Mouse (Mus musculus): ENCODE results near the gene Mafk. TPM values are rescaled to one million over a fixed set of nuclear protein-coding genes. Genes with fewer than 3 reads are reported as not detected.

The Mafk gene
- polyA plus RNA-seq, 1 experiment from 2014 or later: 18.8 TPM

Small RNAs within 50 kb of the gene (microRNA-seq; reads per million reads assigned to microRNA genes)
- not detected for gene Mir7037

Other genes starting within 250 kb of the Mafk start
- gene Uncx, start 248.0 kb upstream of the Mafk start, polyA plus RNA-seq (2015; fragmentation: Nextera tagmentation; extraction: Ambion mirVana): 43.5 and 48.8 TPM in 2 replicates
- 12.2 and 14.0 TPM in 2 replicates for gene Micall2, start 55.2 kb upstream of the Mafk start, polyA plus RNA-seq (2015; fragmentation: Nextera tagmentation; extraction: Ambion mirVana)
- gene Ints1, start 15.8 kb upstream of the Mafk start, polyA plus RNA-seq (2015; fragmentation: Nextera tagmentation; extraction: Ambion mirVana): 32.8 and 34.3 TPM in 2 replicates
- 0.14 and 0.30 TPM in 2 replicates for gene Tmem184a, start 28.4 kb downstream of the Mafk start, polyA plus RNA-seq (2015; fragmentation: Nextera tagmentation; extraction: Ambion mirVana)
- gene Gm26938, start 34.9 kb downstream of the Mafk start, polyA plus RNA-seq (2015; fragmentation: Nextera tagmentation; extraction: Ambion mirVana): not detected in 2 replicates
- 74.0 and 78.2 TPM in 2 replicates for gene Psmg3, start 35.4 kb downstream of the Mafk start, polyA plus RNA-seq (2015; fragmentation: Nextera tagmentation; extraction: Ambion mirVana)
- 2.7 and 4.3 TPM in 2 replicates for gene Elfn1, start 116.4 kb downstream of the Mafk start, polyA plus RNA-seq (2015; fragmentation: Nextera tagmentation; extraction: Ambion mirVana)

All from midbrain, embryonic 15.5 days (tissue).